Mouse (Mus musculus): ENCODE data around the gene Dab1.

Gene Dab1

DNA sequence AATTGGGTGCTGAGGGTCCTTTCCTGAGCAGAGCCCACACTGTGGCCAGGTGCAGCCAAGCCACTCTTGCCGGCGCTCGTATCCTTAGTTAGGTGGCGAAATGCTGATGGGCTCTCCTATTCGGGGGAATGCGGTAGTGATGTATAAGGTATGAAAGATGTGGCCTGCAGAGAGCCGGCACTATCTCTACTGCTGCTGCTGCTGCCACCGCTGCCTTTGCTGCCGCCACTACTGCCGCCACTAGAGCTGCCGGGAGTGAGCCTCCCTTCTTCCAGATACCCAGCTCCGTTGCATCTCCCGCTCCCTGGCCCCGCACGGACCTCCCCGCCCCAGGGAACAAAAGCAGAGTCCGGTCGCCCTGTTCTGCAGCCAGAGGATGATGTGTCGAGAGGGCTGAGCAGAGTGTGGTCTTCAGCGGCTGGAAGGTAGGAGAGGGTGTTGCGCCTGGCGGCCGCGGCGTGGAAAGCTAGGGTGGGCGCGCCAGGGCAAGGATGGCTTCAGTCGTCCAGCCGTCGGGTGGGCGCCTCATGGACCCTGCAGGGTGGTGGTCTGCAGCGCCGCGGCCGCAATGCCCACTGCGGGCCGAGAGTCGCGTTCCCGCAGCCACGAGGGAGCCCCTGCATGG lies at the start of gene Dab1:
Gene Dab1, plus strand, starts transcription at position 39 of the 625 bp plus-strand sequence.
- DNase-seq (ENCODE audit: low read depth): no peak

DNA sequence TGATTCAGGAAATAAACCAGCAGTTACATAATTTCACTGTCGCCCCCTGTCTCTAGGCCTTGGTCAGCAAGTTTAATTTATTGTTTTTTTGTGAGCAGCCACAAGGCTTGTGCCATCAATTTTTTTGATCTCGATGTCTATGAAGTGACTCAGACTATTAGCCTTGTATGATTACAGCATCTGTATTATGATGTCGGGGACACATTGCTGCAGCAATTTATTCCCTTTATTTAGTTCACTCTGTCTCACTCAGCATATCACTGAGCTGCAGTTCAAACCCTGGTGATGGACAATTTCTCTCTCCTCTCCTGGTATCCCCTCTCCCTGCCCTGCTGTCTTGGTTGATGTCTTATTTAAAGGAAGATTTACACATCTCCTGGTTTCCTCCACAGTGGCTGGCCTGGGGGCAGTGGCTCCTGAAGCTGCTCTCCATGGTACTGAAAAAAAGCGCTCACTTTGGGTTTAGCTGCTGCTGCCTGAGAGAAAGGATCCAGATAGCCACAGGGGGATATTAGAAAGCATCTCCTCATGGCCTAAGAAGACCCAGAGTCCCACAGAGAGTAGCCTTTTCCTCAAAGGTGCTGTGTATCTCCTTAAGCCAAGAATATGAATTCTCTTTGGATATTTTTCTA lies 47.3 kb upstream of the Dab1 start:
- peak; percentile 1 for DNase-seq (ENCODE audit: low read depth)

DNA sequence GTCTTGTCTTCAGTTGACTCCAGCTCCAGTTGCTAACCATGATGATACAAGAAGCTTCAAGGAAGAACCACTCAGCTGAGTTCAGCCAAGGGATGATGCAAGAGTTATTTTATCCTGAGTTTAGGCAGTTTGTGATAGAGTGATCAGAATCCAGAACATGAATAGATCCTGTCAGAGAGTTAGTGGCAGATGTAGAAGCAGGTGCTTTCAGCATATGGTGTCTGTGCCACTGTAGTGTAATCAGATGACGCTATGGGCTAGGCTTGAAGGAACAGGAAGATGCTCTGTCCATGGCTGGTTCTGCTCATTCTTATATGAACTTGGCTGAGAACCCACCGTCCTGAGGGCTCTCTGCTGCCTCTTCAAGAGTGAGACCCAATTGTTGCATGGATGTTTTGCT lies 43.6 kb upstream of the Dab1 start:
- DNase-seq (ENCODE audit: low read depth): no peak

DNA sequence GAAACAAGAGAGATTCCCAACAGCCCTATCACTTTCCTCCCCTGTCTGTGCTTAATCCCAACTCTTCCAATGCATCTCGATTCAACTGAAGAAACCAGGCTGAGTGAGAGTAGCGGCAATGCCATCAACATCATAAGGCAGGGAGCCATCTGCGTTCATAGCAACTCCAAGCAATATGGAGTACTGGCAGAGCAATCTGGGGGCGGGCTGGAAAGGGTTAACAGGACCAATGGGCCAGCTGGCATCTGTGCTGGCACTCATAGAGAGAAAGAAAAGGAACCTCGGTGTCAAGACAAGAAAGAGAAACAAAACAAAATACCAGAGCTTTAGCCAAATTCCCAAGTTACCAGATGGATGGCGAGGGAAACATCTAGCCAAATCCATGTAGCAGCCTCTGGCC lies 42.9 kb upstream of the Dab1 start:
- no peak for DNase-seq (ENCODE audit: low read depth)

DNA sequence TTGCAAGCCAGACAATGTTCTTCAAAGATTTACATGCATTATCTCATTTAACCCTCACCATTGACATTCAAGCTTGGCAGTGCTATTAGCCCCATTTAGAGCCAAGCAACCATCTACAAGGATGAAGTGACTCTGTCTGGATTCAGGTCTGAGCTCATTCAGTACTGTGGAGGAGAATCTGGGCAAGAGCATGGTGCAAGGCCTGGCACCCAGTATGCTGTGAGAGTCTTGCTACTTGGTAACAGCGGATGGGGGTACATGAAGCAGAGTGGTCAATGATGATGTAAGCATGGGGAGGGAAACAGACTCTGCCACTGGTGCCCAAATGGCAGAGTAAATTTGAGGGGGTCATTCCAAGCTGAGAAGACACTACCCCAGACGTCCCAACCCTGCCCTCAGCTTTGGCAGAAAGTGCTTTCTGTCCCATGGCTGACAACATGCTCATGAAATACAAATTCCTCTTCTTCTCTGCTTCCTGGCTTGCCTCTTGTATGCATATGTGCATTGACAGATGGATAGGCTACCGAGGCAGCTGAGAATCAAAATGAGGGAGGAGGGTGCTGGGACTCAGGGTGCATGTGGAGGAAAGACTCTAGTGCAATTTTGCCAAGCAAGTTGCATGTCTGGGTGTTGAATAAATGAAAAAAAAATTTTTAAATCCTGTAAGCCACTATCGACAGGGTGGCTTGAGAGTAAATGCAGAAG lies 41.9 kb upstream of the Dab1 start:
- DNase-seq (ENCODE audit: low read depth): no peak

DNA sequence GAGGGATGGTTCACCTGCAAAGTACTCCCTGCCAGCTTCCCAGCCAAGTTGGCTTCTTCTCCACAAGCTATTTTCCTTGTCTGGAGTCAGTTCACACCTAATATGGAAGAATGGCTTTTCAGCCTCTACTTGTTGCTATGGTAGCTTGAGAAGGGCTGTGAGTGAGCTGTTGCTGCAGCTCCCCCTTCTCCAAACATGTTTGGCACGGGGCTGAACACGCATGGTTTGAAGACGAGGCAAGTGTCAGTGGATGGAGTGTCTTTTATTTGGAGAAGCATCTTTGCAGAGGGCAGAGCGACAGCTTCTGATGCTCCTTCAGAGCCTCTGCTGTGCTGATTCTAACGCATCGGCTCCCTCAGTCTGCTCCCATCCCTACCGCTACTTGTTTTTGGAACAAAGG lies 41.3 kb upstream of the Dab1 start:
- no peak for DNase-seq (ENCODE audit: low read depth)

DNA sequence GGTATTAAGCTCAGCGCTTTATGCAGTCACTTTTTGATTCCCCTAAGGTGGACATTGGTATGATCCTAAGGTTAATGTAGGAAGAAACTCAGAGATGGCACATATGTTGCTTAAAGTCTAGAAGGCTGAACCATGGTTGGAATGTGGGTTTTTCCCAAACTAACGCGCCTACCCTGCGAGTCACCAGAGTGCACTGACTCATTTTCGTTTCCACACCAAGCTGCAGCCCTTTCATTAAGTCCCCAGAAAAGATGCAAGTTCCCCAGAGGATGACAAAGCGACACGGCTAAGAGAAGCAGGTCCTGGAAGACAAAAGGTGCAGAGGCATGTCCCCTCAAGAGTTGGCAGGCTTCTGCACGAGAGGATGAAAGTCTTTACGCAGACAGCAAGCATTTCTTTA lies 39.1 kb upstream of the Dab1 start:
- DNase-seq (ENCODE audit: low read depth): no peak

DNA sequence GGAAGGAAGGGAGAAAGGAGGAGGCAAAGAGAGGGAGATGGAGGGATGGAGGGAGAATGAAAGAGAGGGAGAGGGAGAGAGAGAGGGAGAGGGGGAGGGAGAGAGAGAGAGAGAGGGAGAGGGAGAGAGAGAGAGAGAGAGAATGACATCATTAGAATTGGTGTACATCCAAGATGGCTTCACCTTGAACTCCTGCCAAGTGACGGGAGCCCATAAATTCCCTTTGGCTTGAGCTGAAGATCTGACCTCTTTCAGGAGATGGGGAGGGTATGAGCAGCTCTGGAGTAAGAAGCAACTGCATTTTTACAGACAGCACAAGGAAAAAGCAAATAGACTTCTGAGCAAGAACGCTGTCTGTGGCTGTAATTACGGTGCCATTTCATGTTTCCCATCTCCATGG lies 4.1 kb upstream of the Dab1 start:
- no peak for DNase-seq (ENCODE audit: low read depth)

DNA sequence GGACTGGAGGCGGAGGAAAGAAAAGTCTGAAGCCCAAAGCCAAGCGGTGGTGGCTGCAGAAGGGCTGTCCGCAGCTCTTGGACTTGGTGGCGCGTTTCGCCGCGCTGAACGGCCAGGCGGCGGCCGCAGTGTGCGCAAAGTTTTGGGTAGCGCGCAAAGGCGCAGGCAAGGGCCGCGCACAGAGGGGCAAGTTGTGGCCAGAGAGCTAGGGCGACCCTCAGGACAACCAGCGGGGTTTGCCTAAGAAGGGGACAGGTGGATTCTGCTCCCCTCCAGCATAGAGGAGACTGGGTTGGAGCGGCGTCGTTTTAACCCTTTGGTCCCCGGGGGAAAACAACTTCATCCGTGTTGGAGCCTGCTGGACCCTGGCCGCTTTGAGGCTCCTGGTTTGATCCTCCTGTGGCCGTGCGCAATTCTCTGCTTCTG lies 800 bp downstream of the Dab1 start:
- no peak for DNase-seq (ENCODE audit: low read depth)

DNA sequence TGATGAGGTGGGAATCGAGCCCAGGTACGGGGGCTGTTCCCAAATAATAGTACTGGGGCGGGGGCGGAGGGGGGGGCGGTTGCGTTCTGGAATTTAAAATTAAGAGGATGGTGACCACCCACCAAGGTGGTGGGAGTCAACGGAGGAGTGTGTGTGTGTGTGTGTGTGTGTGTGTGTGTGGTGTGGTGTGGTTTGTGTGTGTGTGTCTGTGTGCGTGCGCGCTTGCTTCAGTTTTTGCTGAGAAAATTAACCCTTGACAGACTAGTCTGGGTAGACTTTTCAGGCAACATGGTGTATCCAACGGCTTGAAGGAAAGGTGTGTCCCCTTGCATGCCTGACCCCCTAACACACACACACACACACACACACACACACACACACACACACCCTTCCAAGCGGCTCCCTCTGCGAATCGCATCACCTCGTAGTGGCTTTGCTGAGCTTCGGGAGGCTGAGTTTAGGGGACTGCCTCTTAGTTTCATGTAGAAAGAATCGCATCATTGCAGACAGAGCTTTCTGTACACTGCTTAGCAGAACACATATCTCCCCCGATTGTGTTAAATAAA lies 1.5 kb downstream of the Dab1 start:
- no peak for DNase-seq (ENCODE audit: low read depth)

DNA sequence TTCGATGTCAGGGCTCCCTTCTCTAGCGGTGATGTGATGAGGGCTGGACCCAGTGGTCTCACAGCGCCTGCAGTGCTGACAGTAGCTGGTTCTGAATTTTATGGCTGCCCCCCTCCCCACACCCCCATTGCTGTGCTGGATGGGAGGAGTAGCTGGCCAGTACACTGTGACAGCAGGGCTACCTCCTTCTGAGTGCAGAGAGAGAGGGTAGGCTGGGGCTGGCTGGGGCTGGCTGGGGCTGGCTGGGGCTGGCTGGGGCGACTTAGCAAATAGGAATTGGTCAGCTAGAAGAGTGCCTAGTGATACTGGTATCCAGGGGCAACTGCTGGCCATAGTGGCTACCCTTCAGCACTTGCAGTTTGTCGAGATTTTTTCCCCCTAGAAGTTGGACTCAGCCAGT lies 2.4 kb downstream of the Dab1 start:
- no peak for DNase-seq (ENCODE audit: low read depth)

DNA sequence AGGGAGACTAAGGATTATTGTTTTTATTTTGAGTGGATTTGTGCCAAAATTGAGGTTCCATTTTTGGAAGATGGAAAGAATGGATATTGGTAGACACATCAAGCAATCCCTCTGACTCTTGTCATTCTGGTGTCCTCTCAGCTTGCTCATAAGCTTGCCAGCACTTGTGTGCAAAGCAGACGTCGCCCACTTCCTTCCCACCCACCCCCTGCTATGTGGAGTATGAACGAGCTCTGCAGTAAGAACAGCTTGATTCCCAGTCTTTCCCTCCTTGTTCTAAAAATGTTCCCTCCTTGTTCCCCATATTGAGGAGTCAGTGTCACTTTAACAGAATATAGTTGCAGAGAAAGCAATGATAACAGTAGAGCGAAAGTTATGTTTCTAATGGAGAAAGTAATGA lies 11.0 kb downstream of the Dab1 start:
- no peak for DNase-seq (ENCODE audit: low read depth)

DNA sequence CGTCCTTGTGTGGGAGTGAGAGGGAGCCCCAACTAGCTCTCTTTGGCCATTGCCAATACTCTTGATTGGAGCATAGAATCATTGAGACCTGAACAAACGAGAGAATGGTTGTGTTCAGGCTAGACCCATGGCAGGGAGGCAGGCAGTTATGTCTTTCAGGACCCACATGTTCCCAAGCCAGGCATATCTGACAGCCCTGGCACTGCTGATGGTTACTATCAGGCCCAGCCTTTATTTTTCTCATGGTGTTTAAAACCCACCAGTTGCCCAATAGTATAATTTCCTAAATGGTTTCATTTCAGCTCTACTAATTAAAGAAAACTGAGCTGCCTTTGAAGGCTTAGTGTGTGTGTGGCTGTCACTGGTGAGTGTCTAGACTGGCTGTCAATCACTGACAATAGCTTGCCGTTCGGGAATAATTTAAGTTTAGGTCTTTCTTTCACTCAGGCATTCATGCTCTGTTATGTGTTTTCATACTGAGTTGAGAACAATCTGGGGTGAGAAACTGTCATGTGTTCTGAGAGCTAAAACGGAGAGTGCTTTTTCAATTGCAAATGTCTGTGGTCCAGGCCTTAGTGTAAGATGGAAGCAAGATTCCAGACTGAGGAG lies 17.1 kb downstream of the Dab1 start:
- DNase-seq (ENCODE audit: low read depth): no peak

DNA sequence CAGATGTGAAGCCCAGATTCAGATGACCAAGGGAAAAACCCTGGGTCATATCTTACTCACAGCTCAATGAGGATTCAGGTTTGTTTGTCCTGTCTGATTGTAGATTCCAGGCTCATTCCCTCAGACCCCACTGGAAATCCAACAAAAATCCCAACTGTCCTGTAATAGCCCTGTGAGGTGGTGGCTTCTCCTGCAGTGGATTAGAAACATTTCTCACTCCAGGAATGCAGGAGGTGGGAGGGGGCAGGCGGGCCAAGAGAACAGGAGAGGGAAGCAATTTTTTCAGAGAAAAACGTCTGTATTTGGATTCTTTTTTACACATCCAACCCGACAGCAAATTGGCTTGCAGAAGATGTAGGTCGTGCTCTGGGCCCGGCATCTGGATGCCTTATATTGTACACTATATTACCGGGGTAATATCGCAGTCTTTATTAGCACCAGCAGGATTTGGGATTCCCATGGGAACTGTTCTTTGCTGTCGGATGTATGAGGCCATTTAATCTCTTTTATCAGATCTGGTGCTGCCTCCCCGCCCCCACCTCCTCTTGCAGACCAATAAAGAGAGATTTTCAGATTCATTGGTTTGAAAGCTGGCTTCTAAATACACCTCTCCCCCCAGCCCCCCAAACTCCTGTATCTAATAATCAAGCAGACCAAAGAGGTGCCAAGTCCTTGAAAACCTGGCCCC lies 29.2 kb downstream of the Dab1 start:
- no peak for DNase-seq (ENCODE audit: low read depth)

DNA sequence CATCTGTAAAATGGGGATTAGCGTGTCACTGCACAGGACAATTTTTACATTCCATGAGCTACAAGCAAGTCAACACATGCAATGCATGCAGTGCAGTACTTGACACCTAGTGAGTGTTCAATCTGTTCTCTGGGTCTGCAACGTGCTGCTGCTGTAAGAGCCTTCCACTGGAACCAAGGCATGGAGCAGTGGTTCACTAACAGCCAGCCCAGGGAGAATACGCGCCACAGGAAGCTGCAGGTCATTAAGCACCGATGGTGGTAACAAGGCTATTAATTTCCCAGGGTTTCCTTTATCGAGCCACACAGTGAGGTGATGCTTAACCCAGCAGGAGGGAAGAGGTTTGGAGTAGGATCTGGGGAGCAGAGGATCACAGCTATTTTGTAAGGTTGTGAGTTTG lies 36.6 kb downstream of the Dab1 start:
- no peak for DNase-seq (ENCODE audit: low read depth)

DNA sequence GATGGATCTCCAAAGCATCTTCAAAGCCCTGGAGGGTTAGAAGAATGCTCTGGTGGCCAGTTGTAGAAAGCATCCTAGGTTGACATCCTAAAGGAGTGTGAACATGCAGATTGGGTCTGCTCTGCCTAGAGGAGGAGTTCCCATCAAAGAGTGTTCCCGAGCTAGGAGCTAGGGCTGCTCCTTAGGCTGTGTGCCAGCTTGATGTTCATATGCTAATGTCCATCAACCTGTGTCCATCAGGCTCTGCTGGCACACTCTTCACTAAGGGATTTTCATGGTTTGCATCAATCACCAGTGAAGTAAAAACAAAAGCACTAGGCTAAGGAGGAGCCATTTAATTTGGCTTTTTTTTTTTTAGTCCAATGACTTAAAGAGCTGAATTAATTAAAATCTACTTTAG lies 42.2 kb downstream of the Dab1 start:
- DNase-seq (ENCODE audit: low read depth): no peak

DNA sequence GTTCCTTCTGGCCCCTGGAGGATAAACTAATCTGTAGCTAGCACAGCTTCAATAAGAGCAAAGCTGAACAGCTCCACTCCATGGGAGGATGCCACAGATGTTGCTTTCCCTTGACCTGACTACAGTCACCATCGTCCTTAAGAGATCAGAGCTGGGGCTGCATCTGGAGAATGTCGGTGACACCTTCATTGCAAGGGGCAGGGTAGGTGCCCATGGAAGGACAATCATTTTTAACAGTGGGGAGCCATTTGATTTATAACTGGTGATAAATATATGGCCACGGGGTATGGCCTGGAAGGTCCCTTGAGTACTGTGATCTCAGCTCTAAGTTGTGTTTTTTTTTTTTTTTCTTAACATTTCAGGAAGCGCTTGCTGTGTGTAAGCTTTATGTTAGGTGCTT lies 48.3 kb downstream of the Dab1 start:
- DNase-seq (ENCODE audit: low read depth): no peak

DNA sequence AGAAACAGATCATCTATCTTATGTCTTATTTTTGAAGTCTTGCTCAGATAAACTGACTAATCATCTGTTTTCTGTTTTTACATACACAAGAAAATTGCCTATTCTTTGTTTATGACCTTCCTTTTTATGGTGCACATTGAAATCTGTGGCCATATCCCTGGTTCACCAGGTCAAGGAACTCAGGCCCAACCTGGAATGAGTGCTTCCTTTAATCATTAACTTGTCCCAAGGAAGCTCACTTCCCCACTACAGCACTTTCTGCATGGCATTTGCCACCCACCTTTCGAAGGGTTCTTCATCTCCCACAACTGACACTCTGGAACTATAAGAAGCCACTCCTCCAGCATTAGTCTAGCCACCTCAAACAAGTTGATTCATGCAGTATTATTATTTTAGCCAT lies 58.0 kb downstream of the Dab1 start:
- no peak for DNase-seq (ENCODE audit: low read depth)

DNA sequence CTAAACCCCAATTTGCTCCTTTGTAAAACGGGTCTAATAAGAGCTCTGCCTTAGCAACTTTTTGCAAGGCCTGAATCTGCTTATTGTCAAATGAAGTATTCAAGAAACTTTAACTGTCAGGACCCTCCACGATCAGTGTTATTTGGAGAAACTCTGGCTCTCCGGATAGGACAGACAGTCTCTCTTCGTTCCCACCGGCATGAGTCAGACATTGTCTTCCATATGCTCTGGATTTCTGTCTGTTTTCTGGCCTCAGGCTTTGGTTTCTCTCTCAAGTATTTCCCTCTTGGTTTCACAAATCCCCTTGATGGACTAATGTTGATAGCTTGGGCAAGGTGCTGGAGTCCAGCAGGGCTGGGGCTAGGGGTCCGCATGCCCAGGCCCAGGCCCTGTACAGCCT lies 59.3 kb downstream of the Dab1 start:
- DNase-seq (ENCODE audit: low read depth): no peak

DNA sequence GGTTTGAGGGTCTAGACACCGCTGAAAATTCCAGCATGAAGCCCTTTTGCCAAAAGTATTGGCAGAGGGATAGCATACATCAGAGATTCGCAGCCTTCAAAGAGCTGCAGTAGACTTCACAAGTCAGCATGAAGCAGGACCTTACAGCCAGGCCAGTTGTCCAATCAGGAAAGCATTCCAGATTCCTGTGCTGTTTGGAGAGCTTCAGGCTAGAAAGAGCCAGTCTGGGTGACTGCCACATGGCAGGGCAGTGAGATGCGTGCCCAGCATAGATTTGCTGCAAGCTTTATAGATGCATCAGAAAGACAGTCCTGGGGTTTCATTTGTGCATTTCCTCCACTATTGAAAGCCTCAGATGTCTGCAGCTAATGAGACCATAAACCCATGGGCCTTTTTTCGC lies 66.0 kb downstream of the Dab1 start:
- DNase-seq (ENCODE audit: low read depth): no peak

DNA sequence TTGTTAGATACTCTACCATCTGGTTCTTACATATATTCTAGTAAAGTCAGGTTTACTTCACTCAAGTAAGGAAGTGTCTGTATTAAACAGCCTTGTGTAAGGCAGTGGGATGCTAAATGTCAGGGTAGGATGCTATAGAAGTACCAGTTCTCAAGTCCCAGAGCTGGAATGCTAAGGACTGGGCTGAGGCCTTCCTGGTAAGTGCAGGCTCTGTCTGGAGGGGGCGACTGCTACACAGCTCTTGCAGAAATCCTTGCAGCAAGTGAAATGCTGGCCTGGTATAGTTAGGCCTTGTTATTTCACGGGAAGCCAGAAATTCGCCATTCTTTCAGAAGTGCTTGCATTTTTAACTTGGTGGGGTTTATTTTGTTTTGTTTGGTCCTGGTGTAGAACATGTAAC lies 72.6 kb downstream of the Dab1 start:
- DNase-seq (ENCODE audit: low read depth): no peak

DNA sequence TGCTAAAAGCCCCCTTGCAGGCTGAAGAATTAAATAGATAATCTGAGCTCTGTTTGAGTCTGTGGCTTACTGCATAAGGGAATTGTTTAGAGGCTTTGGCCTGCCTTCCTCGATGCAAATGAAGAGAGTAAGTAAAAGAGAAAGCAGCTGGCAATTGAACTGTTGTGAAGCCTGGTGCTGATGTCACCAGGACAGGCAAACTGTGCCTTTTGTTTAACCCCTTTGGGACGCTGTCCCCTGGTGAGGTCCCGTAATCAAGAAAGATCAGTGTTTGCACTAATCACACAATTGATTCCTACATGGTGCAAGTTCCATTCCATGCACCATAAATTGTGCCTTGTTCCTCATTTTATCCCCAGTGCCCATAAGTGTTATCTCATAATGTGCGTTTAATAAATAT lies 80.6 kb downstream of the Dab1 start:
- DNase-seq (ENCODE audit: low read depth): no peak
